Mouse (Mus musculus) heart, adult 8-10 months (tissue): Measurements from ENCODE around the gene Npas1. TPM values are rescaled to one million over a fixed set of nuclear protein-coding genes. Genes with fewer than 3 reads are reported as not detected.

Experiments
- DNase-seq: peaks from one replicate; pipeline ENCODE4 v3.0.0; 2022; ENCODE audit warnings: low spot score
- total RNA-seq, 4 experiments: library from RNA; stranded (reverse); gene quantifications; 2 replicates each; pipeline ENCODE4 v1.2.4; 2022

Npas1 gene
- total RNA-seq, 4 experiments from 2014 or later, result not detected

DNA sequence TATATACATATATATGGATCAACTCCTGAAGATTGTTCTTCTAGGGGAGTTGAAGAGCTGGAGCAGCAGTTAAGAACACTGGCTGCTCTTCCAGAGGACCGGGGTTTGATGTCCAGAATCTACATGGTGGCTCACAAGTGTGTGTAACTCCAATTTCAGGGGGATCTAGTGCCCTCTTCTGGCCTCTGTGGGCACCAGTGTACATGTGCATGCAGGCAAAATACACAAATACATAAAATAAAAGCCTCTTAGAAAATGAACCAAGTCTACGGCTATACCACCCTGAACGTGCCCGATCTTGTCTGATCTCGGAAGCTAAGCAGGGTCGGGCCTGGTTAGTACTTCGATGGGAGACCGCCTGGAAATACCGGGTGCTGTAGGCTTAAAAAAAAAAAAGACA, 6.0 kb downstream of the Npas1 start:
- no peak for DNase-seq

DNA sequence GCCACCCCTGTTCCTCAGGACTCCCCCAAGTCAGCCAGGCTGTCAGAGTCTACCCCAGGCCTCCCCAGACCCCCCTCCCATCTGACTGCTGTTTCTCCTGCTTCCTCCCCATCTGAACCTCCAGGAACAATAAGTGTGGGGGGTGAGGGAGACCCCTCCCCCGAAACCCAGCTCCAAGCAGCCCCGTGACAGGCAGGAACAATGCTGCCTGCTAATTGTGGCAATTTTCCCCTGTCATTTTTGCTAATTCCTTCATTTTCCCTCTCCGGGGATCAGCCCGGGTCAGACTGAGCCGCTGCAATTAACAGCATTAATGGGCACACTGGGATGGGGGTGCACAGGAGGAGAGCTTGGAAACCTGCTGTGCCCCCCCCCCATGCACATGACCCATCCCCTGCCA, 9.4 kb downstream of the Npas1 start:
- DNase-seq, result no peak

DNA sequence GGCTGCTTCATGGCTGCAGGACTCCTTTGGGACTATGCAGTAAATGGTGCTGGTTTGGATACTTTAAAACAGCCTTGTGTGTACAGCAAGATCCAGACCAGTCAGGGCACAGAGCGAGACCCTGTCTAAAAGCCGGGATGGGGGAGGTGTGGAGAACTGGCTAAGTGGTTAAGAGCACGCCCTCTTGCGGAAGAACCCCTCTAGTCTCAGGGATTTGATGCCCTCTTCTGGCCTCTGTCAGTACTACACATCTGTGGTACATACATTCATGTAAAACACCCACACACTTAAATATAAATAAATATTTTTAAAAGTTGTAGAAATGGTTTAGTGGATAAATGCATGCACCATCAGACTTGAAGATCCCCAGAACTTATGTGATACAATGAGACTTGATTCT, 11.0 kb downstream of the Npas1 start:
- DNase-seq, result no peak

DNA sequence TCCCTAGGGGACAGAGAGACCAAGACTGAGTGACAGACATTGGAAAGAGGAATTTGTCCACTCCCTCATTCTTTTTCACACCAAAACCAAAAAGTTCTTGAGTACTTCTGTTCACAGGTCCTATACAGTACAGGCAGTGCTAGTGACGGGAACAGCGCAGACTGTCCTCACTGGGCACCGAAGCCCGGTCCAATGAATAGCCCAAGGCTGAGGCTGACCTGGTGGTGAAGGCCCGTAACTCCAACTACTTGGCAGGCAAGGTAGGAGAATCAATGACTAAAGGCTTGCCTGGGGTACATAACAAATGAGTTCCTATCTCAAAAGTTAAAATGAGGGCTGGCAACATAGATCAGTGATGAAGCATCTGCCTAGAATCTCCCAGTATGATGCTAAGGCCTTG, 12.0 kb downstream of the Npas1 start:
- no peak for DNase-seq

DNA sequence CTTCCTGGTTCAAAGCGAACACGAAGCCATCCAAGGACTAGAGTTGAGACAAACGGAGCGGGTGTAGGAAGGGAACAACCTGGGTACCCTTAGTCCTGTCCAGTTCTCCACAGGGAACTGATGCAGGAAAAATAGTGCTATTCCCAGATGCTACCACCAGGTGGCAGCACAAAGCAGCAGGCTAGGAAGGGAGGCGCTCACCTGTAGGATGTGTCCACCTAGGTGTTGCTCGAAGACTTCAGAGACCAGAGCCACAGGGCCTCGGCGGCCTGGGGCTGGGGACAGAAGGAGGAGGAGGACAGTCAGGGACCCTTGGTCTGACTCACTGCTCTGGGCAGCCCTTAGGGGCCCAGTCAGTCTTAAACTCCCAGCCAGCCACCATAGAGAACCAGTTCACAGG, 12.4 kb downstream of the Npas1 start:
- DNase-seq, result peak; percentile 49

DNA sequence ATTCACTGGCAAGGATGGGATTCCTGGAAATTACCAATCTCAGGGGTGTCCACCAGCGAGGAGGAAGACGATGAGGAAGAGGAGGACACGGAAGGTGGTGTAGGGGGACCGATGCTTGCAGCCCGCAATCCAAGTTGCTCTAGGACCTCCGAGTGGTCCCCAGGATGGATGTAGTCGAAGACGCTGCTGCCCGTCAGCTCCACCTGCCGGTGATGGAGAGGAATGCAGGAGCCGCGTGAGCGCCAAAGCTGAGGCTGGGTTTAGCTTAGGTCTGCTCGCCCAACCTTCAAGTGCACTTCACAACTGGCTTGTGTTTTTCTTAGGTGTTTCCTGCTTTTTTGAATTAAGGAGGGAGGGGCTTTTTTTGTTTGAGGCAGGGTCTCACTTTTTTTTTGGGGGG, 14.3 kb downstream of the Npas1 start:
- DNase-seq, result peak; percentile 74

DNA sequence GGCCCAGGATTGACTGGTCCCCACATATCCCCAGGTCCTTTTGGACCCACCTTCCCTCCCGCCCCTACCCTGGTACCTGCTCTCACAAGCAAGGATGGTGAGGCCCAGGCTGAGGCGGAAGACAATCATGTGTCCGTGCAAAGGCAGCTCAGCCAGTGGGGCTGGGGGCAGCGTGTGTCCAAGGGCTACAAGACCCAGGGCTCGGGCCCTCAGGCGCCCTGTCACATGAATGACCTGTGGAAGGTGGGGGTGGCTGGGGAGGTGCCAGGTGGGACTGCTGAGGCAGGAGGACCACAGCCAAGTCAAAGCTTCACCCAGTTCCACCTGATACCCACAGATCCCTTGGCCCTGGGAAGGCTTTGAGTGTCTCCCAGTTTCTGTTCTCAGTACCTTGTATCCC, 15.8 kb downstream of the Npas1 start:
- DNase-seq, result no peak

DNA sequence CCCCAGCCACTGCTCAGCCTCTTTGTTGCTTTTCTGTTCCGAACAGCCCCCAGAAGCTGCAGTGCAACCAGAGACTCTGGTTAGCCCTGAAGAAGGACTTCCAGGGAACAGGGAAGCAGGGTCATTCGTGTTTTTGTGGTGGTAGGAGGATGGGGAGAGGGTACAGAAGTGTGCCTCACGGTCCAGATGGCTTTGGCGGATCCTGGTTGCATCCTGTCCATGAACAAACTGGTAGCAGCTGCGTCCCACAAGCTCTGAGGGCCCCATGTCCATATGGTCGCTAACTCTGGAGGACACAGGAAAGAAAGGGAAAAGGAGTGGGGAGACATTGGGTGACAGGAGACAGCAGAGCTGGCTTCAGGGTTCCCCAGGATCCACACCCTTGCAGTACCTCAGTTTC, 16.4 kb downstream of the Npas1 start:
- DNase-seq, result no peak

DNA sequence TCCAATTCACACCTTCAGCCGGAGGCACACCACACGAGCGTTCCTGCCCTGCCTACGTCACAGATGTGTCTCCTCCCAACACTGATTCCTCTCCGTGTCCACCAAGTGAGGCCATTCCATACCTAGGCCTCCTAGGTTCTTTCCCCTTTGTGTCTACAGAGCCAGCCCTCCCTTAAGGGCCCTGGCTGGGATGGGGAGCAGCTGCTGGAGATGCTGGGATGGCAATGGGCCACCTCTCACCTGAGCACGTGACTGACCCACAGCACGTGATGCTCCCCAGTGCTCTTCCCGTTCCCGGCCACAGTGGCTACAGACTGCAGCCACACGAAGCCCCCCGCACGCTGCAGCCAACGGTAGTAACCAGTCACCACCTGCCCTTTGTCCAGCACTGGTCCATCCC, 17.0 kb downstream of the Npas1 start:
- DNase-seq, result no peak

DNA sequence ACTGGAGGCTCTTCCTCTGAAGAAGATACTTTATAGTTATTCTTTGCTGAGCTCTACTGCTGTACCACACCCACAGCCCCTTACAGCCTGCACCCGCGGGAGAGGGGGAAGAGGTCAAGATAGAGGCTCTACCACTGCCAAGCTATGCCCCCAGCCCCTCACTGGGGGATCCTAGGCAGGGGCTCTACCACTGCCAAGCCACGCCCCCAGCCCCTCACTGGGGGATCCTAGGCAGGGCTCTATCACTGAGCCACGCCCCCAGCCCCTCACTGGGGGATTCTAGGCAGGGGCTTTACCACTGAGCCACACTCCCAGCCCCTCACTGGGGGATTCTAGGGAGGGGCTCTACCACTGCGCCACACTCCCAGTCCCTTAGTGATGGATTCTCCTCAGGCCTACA, 21.2 kb downstream of the Npas1 start:
- DNase-seq, result no peak

DNA sequence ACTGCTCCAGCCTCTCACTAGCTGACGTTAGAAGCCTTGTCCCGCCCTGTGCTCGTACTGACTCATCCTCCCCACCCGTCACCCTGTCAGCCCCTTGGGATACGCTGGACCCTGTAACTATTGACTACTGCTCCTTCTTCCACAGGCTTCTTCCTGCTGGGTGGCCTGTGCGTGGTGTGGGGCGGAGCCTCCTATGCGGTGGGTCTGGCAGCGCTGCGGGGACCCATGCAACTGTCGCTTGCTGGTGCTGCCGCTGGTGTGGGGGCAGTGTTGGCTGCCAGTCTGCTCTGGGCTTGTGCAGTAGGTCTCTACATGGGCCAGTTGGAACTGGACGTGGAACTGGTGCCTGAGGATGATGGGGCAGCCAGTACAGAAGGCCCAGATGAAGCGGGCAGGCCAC, 22.5 kb downstream of the Npas1 start:
- DNase-seq, result no peak

DNA sequence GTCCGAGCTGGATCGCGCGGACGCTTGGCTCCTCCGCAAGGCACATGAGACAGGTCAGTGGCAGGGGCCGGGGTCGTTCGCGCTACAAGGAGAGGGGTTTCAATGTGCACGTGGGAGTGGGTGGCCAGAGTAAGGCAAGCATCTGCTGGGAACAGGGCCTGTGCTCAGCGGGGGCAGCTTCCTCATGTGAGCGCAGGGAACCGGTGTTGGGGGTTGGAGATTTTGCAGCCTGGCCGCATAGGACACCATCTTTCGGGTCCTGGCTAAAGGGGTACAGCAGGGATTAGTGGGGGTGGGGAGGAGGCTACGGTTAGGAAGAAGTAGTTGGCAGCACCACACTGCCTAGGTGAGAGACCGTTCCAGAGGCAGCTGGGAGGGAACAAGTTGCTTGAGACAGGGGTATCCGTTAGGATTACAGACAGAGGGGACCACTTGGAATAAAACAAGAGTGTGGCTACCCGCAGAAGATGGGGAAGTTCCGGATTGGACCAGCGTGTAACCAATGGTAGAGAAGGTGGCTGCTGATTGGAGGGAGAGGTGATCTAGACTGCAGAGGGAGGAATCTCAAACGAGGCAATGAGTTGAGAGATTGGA, 24.3 kb downstream of the Npas1 start:
- peak; percentile 56 for DNase-seq

DNA sequence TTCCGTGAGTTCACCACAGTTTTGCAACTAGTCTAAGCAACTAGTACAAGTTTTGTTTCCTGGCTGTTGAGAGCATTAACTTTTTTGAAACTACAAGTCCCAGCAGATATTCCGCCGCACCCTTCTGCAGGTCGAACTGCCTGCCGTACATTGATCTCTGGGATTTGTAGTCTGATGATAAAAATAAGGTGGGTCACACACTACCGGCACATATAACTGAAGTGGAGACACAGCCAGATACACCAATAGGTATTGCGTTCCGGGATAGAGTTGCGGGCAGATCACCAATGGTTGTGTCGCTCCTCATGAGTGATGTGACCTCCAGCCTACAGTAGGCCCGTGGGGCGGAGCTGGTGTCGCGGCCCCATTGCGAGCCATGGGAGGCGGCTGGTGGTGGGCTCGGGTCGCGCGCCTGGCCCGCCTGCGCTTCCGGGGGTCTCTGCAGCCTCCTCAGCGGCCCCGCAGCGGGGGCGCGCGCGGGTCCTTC, 24.9 kb downstream of the Npas1 start, which contains the start of gene Tmem160:
Gene Tmem160 (plus strand): TSS at position 193 of the 487 bp plus-strand sequence.
- DNase-seq, result peak; percentile 95

DNA sequence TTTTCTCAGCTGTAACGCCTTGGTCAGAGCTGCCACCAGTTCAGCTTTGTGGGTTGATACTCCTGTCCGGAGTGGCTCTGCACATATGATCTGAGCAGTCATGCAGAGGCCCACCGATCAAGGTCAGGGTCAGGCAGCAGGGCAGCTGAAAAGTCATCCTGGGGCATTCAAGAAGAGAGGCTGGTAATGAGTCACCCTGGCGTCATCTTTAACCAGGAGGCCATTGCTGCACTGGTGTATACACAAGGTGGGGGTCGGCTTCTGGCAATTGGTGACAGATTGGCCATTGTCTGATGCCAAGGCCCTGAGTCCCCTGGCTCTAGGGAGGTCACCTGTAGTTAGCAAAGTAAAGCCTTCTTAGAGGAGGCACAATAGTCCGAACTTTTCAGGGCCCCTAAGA, 25.9 kb downstream of the Npas1 start:
- no peak for DNase-seq

DNA sequence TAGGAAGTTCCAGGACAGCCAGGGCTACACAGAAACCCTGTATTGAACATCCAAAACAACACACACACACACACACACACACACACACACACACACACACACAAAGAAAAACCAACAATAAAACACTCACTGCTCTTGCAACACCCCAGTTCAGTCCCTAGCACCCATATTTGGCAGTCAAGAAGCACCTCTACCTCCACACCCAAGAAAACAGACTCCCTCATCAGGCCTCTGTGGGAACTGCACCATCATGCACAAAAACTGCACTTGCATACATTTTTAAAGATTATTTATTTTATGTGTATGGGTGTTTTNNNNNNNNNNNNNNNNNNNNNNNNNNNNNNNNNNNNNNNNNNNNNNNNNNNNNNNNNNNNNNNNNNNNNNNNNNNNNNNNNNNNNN, 36.3 kb downstream of the Npas1 start:
- no peak for DNase-seq

DNA sequence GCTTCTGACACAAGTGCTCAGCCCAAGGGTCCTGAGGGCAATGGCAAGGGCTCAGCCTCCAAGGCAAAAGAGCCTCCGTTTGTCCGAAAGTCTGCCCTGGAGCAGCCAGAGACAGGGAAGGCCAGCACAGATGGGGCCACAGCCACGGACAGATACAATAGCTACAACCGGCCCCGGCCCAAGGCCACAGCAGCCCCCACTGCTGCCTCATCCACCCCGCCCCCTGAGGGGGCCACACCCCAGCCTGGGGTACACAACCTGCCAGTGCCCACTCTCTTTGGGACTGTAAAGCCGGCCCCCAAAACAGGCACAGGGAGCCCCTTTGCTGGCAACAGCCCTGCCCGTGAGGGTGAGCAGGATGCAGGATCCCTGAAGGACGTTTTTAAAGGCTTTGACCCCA, 42.4 kb downstream of the Npas1 start:
- no peak for DNase-seq

DNA sequence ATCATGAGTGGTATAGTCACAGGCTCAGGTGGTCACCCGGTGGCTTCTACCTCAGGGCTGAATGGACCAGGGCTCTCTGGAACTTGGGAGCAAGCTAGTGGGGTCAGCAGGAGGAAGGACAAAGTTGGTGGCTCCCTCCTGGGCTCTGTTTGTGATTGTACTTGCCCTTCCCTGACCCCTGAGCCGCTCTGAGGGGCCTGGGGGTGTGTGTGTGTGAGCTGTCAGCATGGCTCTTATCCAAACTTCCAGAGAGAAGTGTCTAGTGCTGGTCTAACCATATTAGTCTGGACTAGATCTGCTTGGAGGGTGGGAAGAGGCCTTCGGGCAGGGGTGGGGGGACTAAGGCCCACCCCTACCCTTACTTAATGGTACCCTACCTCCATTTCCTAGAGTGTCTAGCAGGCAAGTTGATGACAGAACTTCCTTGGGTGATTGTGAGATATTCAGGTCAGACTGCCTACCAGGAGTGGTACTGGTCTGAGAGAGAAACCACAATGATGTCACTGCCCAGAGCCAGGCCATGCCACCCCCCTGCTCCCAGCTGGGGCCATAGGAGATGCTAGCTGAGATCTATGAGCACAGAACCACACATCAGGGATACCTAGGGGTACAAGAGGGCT, 44.1 kb downstream of the Npas1 start:
- DNase-seq, result no peak

DNA sequence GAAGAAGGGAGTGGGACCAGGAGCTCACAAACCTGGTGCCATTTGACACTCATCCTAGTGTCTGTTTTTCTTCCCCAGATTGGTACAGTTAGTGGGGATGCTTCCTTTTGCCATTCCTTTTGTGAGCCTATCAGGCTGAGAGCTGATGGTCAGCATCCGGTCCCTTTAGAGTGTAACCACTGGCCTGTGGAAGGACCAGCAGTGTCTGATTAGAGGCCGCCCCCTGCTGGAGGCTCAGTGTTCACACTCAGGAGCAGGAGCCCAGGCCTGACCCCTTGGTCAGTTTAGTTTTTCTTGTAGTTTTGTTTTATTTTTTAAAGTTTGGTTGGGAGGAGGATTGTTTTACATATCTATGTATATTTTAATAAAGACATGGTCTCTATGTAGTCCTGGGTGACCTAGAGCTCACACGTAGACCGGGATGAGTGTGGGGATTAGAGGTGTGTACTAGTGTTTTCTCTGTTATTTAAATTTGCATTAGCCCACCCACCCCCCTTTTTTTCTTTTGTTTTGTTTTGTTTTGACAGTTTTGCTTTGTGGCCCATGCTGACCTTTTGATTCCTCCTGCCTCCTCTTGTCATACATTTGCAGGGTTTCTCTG, 51.3 kb downstream of the Npas1 start:
- peak; percentile 87 for DNase-seq

DNA sequence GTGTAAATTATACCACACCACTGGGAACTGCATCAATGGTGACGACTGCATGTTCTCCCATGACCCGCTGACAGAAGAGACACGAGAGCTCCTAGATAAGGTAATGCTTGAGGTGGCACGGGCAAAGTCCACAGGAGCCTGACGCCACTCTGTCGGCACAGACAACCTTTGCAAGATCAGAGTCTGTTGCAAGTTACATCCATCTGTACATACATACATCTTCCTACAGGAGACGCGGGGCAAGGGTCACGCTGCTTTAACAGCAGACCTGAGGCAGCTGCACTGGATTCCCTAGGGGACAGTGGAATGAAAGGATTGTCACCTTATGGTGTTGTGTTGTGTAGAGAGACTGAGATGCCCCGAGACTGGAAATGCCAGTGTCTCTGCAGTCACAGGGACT, 51.8 kb downstream of the Npas1 start:
- no peak for DNase-seq

DNA sequence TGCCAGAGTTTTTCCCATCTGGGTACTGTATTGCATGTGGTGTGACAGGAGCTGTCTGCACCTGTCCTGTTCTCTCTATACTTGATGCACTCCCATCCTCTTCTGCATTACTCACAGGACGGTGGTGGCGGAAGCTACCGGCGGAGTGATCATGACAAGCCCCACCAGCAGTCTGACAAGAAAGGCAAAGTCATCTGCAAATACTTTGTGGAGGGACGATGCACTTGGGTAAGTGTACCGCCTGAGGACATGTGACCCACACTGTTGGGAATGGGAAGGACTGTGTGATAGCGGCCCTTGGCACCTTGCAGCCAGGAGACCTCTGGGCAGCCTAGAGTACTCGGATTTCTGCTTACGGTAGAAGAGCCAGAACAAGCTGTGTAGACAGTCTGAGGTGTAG, 53.8 kb downstream of the Npas1 start:
- no peak for DNase-seq

DNA sequence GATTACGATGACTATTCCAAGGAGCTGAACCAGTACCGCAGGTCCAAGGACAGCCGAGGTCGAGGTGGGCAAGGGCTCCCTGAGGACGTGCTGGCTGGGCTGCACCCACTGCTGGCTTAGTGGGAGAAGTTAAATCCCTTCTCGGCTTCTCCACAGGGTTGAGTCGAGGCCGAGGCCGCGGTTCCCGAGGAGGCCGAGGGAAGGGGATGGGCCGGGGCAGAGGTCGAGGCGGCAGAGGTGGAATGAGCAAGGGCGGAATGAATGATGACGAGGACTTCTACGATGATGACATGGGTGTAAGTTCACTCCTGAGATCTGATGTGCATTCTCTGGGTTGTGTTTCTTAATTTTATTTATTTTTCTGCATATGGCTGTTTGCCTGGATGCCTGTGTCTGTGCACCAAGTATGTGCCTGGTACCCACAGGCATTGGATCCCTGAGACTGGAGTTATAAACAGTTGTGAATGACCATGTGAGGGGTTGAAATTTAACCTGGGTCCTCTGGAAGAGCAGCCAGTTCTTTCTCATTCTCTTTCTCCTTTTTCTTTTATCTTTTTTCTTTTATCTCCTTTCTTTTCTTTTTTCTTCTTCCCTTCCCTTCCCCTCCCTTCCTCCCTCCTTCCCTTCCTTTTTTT, 55.2 kb downstream of the Npas1 start:
- no peak for DNase-seq

DNA sequence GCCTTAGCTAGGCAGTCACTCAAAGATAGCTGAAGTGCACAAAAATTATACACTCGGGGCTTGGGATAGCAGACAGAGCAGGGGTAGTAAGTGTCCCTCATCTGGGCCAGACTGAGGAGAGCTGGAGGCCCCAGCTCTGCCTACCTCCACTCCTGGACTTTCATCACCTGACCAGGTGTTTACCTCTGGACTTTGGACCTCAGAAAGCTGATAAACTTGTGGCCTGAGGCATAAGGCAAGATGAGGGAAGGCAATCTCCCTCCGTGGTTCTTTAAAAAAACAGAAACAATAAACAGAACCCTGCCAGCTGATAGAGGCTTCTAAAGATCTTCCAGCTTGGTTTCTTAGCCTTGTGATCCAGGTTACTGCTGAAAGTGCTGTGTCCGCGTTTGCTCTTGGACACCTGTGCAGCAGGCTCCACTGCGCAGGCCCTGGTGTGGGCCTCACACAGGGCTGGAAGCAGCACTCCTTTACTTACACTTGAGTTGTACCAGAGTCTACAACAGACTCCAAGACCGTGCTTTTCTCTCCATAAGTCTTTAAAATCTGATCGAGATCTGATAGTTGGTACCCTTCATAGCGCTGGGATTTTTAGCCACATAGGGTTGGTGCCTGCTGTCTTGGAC, 56.9 kb downstream of the Npas1 start:
- DNase-seq, result no peak
